Mouse (Mus musculus) ES-Bruce4 (cell line): ENCODE data around the gene Fgf14.

Experiments
- CTCF ChIP-seq: IDR thresholded peaks from one replicate; pipeline ENCODE4 v1.8.1; 2011; ENCODE audit warnings: low read depth, low read length
- EP300 ChIP-seq: IDR thresholded peaks from 2 replicates; pipeline ENCODE4 v1.6.1; 2011; ENCODE audit warnings: low read depth, low read length; ENCODE audit not compliant: insufficient read depth
- POLR2A ChIP-seq: IDR thresholded peaks from one replicate; pipeline ENCODE4 v1.8.1; 2011; ENCODE audit warnings: low read length; ENCODE audit not compliant: insufficient read depth

DNA sequence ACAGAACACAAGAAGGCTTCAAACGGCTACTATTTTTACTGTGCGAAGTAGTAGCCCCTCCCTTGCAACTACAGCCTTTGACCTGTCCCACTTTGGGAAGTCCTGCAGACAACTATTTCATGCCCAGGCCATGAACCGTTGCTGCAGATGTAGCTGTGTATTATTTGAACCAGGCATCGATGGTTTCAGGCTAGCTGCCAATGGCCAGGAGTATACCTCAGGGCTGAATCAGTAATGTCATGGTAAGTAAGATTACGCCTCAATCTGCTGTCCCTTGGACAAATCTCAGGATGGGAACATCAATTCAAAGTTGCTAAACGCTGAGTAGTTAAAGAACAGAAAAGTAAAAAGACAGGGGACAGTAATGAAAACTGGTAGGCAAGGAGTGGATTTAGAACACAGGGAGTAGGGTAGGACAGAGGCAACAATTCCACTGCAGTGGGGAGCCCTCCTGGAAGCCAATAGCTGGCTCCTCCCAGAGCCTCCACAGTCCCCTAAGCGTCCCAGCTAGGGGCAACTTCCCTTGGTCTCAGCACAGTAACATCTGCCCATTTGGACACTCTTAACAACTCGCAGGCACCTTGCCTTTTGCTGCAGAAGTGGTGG, 2.3 kb downstream of the Fgf14 start:
- TF ChIP-seq POLR2A: no peak
- TF ChIP-seq EP300: no peak
- TF ChIP-seq CTCF: no peak
